Mouse (Mus musculus): Measurements from ENCODE around the gene Qsox1.

GRCm38 (mm10) chr1:155844235-155844634 is 31.5 kb upstream of the Qsox1 start:
- TF ChIP-seq GATA1 (IDR thresholded peaks at IDR 0.05; ENCODE audit: borderline replicate concordance, low read length) (no peak), FLI1 (IDR thresholded peaks at IDR 0.05; ENCODE audit: low read length) (no peak)
